Mouse (Mus musculus) lung, embryonic 15.5 days (tissue): Measurements from ENCODE around the gene Ubxn6. TPM values are rescaled to one million over a fixed set of nuclear protein-coding genes. Genes with fewer than 3 reads are reported as not detected.

Experiments
- ATAC-seq: fragments of 200-750 bp; cut with Nextera tagmentation; 2 replicates; pipeline ENCODE4 v1.8.0; 2017; ENCODE audit warnings: moderate number of reproducible peaks, borderline replicate concordance; ENCODE audit not compliant: low FRiP score, low TSS enrichment; ENCODE audit errors: extremely low read depth
- H3K27ac ChIP-seq: fragments of 300-500 bp; sonication (generic); 2 replicates; pipeline ENCODE4 v1.5.1; 2015; ENCODE audit warnings: moderate library complexity, mild to moderate bottlenecking, inconsistent platforms
- H3K27me3 ChIP-seq: fragments of 300-500 bp; sonication (generic); 2 replicates; pipeline ENCODE4 v1.6.1; 2015; ENCODE audit warnings: inconsistent platforms
- H3K36me3 ChIP-seq: fragments of 300-500 bp; sonication (generic); 2 replicates; pipeline ENCODE4 v1.6.1; 2015; ENCODE audit warnings: inconsistent platforms
- H3K4me1 ChIP-seq: fragments of 300-500 bp; sonication (generic); 2 replicates; pipeline ENCODE4 v1.6.1; 2015; ENCODE audit warnings: inconsistent platforms
- H3K4me2 ChIP-seq: fragments of 300-500 bp; sonication (generic); 2 replicates; pipeline ENCODE4 v1.6.1; 2015; ENCODE audit warnings: inconsistent platforms, mild to moderate bottlenecking, moderate library complexity
- H3K4me3 ChIP-seq: fragments of 300-500 bp; sonication (generic); 2 replicates; pipeline ENCODE4 v1.5.1; 2015; ENCODE audit warnings: mild to moderate bottlenecking, inconsistent platforms
- H3K9ac ChIP-seq: fragments of 300-500 bp; sonication (generic); 2 replicates; pipeline ENCODE4 v1.6.1; 2015; ENCODE audit warnings: inconsistent platforms
- H3K9me3 ChIP-seq: fragments of 300-500 bp; sonication (generic); 2 replicates; pipeline ENCODE4 v1.6.1; 2016; ENCODE audit warnings: inconsistent platforms
- WGBS: fragments of 180-500 bp; shearing (Covaris S2); methylation state at CpG from one replicate; pipeline ENCODE4 v1.1.7; 2015; 5-methylcytosine and 5-hydroxymethylcytosine counted together
- polyA plus RNA-seq: library from polyadenylated mRNA; unstranded; fragments of >200 nt; fragmentation: Nextera tagmentation; extraction: Ambion mirVana; gene quantifications from 2 replicates; pipeline ENCODE4 v1.2.1, GENCODE M21; 2015

The Ubxn6 gene
- polyA plus RNA-seq, 1 experiment from 2014 or later, result 41.3 TPM

- H3K9ac ChIP-seq, result no peak overlapping the region
- 88% methylated on average over 9 of the region's 9 CpGs for WGBS
- H3K27me3 ChIP-seq, result no peaks in the 10 kb centered on the region
- H3K4me2 ChIP-seq, result no peak overlapping the region
- H3K27ac ChIP-seq, result no peak overlapping the region
- no peaks in the 10 kb centered on the region for H3K9me3 ChIP-seq
- H3K4me3 ChIP-seq, result no peak overlapping the region
- H3K36me3 ChIP-seq, result peaks cover 21% of the 10 kb centered on the region; the same call in 1 of the 2 replicates
- H3K4me1 ChIP-seq, result peaks cover 37% of the 10 kb centered on the region
- no peak for ATAC-seq
These were observed 44.5 kb downstream of the Ubxn6 start for GRCm38 (mm10) chr17:56030238-56030870.

GRCm38 (mm10) chr17:56027801-56028441 is 46.9 kb downstream of the Ubxn6 start:
- no peak for ATAC-seq
- Histone ChIP-seq H3K9ac (no peak overlapping the region), H3K9me3 (no peaks in the 10 kb centered on the region), H3K36me3 (peaks cover 15% of the 10 kb centered on the region; the same call in 1 of the 2 replicates), H3K4me1 (peaks cover 16% of the 10 kb centered on the region), H3K4me3 (no peak overlapping the region), H3K27me3 (no peaks in the 10 kb centered on the region), H3K4me2 (no peak overlapping the region), H3K27ac (no peak overlapping the region)
- WGBS, result 86% methylated on average over 5 of the region's 5 CpGs

GRCm38 (mm10) chr17:56026881-56027280 is 47.9 kb downstream of the Ubxn6 start:
- H3K9ac ChIP-seq, result no peak overlapping the region
- 64% methylated on average over 1 of the region's 1 CpGs for WGBS
- ATAC-seq, result no peak
- peaks cover 15% of the 10 kb centered on the region; the same call in 1 of the 2 replicates for H3K36me3 ChIP-seq
- no peak overlapping the region for H3K4me3 ChIP-seq
- no peaks in the 10 kb centered on the region for H3K9me3 ChIP-seq
- no peaks in the 10 kb centered on the region for H3K27me3 ChIP-seq
- no peak overlapping the region for H3K27ac ChIP-seq
- H3K4me2 ChIP-seq, result no peak overlapping the region
- H3K4me1 ChIP-seq, result peaks cover 9% of the 10 kb centered on the region; the same call in 1 of the 2 replicates

DNA sequence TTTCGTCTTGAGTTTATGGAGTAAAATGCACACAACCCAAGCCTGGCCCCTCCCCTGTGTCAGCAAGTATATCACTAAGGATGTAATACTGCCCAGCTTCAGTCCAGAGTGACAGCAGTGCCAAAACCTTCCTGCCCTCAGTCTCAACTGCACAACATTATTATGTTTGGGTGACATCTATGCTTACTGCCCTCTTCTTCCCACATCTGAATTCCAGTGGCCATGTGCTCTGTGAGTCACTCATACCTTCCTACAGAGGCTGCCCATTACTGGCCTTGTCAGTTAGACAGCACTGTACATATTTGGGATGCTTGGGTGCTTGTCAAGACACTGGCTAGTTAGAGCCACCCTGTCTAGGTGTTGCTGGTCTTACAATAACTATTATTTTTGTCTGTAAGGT is 48.5 kb downstream of the Ubxn6 start:
- H3K36me3 ChIP-seq, result peaks cover 15% of the 10 kb centered on the region; the same call in 1 of the 2 replicates
- H3K4me3 ChIP-seq, result no peak overlapping the region
- H3K4me2 ChIP-seq, result no peak overlapping the region
- 43% methylated on average over 1 of the region's 1 CpGs for WGBS
- H3K27ac ChIP-seq, result no peak overlapping the region
- H3K9me3 ChIP-seq, result no peaks in the 10 kb centered on the region
- no peak overlapping the region for H3K9ac ChIP-seq
- no peaks in the 10 kb centered on the region for H3K27me3 ChIP-seq
- no peak for ATAC-seq
- H3K4me1 ChIP-seq, result peaks cover 9% of the 10 kb centered on the region; the same call in 1 of the 2 replicates

DNA sequence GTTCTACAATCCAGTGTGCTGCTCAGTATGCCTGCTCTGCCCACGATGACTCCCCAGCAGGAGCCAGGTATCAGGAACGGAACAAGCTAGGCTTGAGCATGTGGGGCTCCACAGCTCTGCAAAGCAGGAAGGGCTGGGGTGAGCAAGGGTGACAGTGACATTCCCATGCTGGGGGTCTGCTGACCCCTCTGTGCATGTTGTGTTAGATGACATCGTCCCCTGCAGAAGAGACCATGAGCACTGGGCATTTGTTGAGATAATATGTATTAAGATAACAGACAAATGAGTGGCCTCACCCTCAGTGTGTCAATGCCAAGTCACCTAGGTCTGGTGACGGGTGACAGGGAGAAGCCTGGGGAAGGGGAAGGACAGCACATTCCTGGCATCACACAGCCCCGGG is 49.9 kb downstream of the Ubxn6 start:
- Histone ChIP-seq H3K36me3 (0 out of 2 replicates have a peak, but pooled peaks cover 9% of the 10 kb centered on the region), H3K27me3 (no peaks in the 10 kb centered on the region), H3K4me1 (peaks cover 3% of the 10 kb centered on the region; the same call in 1 of the 2 replicates), H3K27ac (no peak overlapping the region), H3K4me3 (no peak overlapping the region), H3K9ac (no peak overlapping the region), H3K4me2 (no peak overlapping the region), H3K9me3 (no peaks in the 10 kb centered on the region)
- no peak for ATAC-seq
- 60% methylated on average over 5 of the region's 5 CpGs for WGBS

- peaks cover 3% of the 10 kb centered on the region; the same call in 1 of the 2 replicates for H3K4me1 ChIP-seq
- H3K9ac ChIP-seq, result no peak overlapping the region
- H3K27me3 ChIP-seq, result no peaks in the 10 kb centered on the region
- H3K4me3 ChIP-seq, result no peak overlapping the region
- no peak overlapping the region for H3K27ac ChIP-seq
- no peak for ATAC-seq
- no peak overlapping the region for H3K4me2 ChIP-seq
- no peaks in the 10 kb centered on the region for H3K9me3 ChIP-seq
- 76% methylated on average over 2 of the region's 2 CpGs for WGBS
- peaks cover 11% of the 10 kb centered on the region; the same call in 1 of the 2 replicates for H3K36me3 ChIP-seq
These were observed 50.4 kb downstream of the Ubxn6 start for GRCm38 (mm10) chr17:56024476-56024875.

DNA sequence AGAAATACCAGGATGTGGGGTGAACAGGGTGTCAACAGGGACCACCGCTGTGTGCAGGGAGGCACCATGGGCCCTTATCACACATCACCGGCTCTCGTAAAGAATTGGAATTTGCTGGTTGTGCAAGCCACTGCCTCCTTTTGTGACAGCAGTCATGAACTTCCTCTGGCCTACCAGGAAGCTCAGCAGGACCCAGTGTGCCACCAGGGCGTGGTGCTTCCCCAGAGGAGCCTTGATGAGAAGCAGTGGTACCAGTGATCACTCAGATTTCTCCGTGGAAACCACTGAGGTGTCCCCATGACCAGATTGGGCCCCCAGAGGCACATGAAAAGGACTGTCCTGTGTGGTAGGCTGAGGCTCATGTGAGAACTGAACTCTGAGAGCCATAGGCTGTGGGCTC is 51.4 kb downstream of the Ubxn6 start:
- 77% methylated on average over 5 of the region's 5 CpGs for WGBS
- Histone ChIP-seq H3K4me1 (peaks cover 3% of the 10 kb centered on the region; the same call in 1 of the 2 replicates), H3K4me2 (no peak overlapping the region), H3K27me3 (no peaks in the 10 kb centered on the region), H3K9ac (no peak overlapping the region), H3K36me3 (peaks cover 21% of the 10 kb centered on the region), H3K4me3 (no peak overlapping the region), H3K9me3 (no peaks in the 10 kb centered on the region), H3K27ac (no peak overlapping the region)
- ATAC-seq, result no peak

DNA sequence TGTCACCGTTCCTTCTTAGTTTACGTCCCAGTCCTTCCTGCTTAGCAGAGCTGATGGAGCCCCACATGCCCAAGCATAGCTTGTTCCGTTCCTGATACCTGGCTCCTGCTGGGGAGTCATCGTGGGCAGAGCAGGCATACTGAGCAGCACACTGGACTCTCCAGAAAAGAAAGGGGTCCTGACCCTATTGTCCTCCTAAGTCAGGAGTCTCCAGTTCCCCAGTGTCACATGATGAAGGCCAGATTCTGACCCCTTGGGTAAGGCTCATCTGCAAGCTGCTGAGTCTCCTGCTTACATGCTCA is 51.9 kb downstream of the Ubxn6 start:
- peaks cover 3% of the 10 kb centered on the region; the same call in 1 of the 2 replicates for H3K4me1 ChIP-seq
- H3K9ac ChIP-seq, result no peak overlapping the region
- H3K27ac ChIP-seq, result no peak overlapping the region
- H3K27me3 ChIP-seq, result no peaks in the 10 kb centered on the region
- no peak for ATAC-seq
- 89% methylated on average over 4 of the region's 4 CpGs for WGBS
- H3K9me3 ChIP-seq, result no peaks in the 10 kb centered on the region
- no peak overlapping the region for H3K4me3 ChIP-seq
- H3K4me2 ChIP-seq, result no peak overlapping the region
- H3K36me3 ChIP-seq, result peaks cover 26% of the 10 kb centered on the region

GRCm38 (mm10) chr17:56022131-56022988 is 52.5 kb downstream of the Ubxn6 start:
- Histone ChIP-seq H3K9me3 (no peaks in the 10 kb centered on the region), H3K4me2 (no peak overlapping the region), H3K9ac (no peak overlapping the region), H3K4me1 (peaks cover 3% of the 10 kb centered on the region; the same call in 1 of the 2 replicates), H3K27ac (no peak overlapping the region), H3K4me3 (no peak overlapping the region), H3K36me3 (peaks cover 27% of the 10 kb centered on the region), H3K27me3 (no peaks in the 10 kb centered on the region)
- no peak for ATAC-seq
- 77% methylated on average over 2 of the region's 2 CpGs for WGBS

- Histone ChIP-seq H3K27me3 (no peaks in the 10 kb centered on the region), H3K36me3 (peaks cover 33% of the 10 kb centered on the region), H3K9me3 (no peaks in the 10 kb centered on the region), H3K4me3 (no peak overlapping the region), H3K4me2 (no peak overlapping the region), H3K9ac (no peak overlapping the region), H3K27ac (no peak overlapping the region), H3K4me1 (no peaks in the 10 kb centered on the region; the same call in 1 of the 2 replicates)
- ATAC-seq, result no peak
- 79% methylated on average over 4 of the region's 4 CpGs for WGBS
These were observed 53.5 kb downstream of the Ubxn6 start for GRCm38 (mm10) chr17:56021161-56021910.

DNA sequence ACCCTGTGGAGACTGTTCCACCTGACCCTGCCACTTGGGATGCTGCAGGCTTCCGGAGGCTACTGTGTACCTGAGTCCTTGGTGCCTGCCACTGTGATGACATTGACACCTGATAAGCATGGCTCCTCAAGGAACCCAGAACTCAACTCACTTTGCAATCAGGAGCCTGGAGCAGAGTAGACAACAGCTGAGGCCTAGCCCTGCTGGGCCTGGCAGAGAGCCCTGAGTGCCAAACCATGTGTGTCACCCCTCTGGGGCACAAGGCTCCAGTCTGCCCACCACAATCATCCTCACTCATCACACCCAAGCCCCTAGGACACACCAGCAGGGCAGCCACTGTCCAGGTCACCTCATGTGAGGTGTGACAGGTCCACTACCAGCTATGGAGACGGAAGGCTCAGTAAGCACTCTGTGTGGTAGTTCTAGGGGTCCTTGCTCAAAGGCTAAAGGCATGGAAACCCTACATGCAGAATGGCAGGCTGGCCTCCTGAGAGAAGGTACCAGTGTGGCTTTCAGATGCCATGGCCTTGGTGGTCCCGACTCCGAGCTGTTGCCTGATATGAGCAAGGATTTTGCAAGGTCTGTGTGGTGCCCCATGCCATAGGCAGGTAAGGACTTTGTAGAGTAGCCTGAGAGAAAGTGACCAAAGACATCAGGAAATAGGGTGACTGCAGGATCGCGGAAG is 54.3 kb downstream of the Ubxn6 start:
- H3K4me3 ChIP-seq, result no peak overlapping the region
- no peak overlapping the region for H3K27ac ChIP-seq
- no peak overlapping the region for H3K4me2 ChIP-seq
- H3K9me3 ChIP-seq, result no peaks in the 10 kb centered on the region
- ATAC-seq, result no peak
- H3K4me1 ChIP-seq, result no peaks in the 10 kb centered on the region; the same call in 1 of the 2 replicates
- H3K27me3 ChIP-seq, result no peaks in the 10 kb centered on the region
- WGBS, result 80% methylated on average over 6 of the region's 6 CpGs
- H3K36me3 ChIP-seq, result peaks cover 41% of the 10 kb centered on the region
- no peak overlapping the region for H3K9ac ChIP-seq
